Mouse (Mus musculus): ENCODE measurements at regions not wholly inside any gene's neighbourhood (a gene's known extent, or its start where the extent isn't known, plus 50 kb on each side); places are given as distances from the start of the nearest gene placed in this dataset.

DNA sequence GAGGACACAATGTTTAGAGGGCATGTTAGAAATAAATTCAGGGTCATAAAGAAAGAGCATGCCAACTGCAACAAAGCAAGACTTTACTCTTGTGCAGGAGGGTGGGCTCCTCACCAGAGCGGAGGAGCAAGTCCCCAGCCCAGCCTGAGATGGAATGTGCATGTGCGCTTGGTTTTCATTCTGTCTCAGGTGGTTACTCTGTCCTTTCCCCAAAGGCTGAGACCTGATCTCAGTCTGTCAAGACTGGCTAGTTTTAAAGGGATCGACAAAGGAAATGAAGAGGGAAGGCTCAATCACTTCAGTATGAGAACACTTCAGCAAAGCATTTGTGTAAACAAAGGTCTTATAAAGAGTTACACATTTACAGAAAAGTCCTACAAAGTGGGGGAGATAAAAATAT is 362.5 kb downstream of the Gja1 start:
- TF ChIP-seq POLR2A (IDR thresholded peaks at IDR 0.05; ENCODE audit: borderline replicate concordance, insufficient read depth, low read length) (no peak), CTCF (IDR thresholded peaks at IDR 0.05; ENCODE audit: borderline replicate concordance, insufficient read depth, low read depth, low read length) (no peak)

Data from cerebellum, adult 2 months (tissue).